Mouse (Mus musculus) regulatory T cell (primary cell): ENCODE measurements around the gene Rasl12.

ENCODE experiments used
- in situ Hi-C: fragments of 300-600 bp; cut with MboI, MseI; formaldehyde crosslinking; loops from one replicate; pipeline ENCODE4 v1.15.1; 2025; ENCODE audit warnings: high pct_unique_total_duplicates

Gene Rasl12

DNA sequence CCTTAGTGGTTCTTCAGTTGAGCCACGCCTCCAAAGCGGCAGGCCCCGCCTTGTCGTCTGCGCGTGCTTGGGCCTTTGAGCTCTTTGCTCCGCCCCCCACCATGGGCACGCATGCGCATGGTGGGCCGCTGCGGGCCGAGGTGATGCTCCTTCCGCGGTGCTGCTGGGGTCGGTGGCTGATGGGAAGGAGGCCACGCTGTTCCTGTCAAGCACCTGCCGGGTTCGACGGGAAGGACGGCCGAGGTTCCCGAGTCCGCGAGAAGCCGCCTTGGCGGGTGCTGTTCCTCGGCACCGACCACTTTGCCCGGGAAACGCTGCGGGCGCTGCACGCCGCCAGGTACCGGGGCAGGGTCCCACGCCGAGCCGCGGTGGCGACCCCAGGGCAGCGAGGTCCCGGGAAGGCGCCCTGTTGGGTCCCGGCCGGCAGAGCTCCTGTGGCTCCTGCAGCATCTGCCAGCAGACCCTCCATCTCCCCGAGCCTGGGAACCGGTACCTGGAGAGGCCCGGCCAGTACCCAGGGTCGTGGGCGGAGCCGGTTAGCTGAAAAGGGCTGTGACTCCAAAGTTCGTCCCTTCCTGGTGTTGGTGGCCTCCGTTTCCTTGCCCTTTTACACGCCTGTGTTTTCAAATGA lies 37.5 kb downstream of the Rasl12 start, which contains the start of gene Mtfmt:
Mtfmt (plus strand) TSS at position 112 of the 631 bp plus-strand sequence.
- in situ Hi-C loops: loop anchor here (10.0 kb wide), 1 partner anchor 149 kb away; the partner anchor contains the start of genes Pif1 and Plekho2

- in situ Hi-C loops: no loop called here
Observed at GRCm38 (mm10) chr9:65444692-65445091, 46.4 kb downstream of the Rasl12 start.

DNA sequence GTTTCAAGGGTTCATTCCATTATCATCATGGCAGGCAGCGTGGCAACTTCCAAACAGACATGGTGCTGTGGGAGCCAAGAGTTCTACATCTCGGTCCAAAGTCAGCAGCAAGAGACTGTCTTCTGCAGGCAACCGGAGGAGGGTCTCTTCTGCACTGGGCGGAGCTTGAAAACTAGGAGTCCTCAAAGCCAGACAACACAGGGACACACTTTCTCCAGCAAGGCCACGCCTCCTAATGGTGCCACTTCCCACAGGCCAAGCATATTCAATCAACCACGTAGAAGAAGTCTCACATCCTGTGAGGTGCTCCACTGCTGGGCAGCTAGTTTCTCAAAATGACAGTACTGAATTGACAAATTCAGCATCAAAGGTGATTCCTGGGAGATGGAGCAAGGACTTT lies 49.6 kb downstream of the Rasl12 start:
- in situ Hi-C loops: no loop called here

GRCm38 (mm10) chr9:65458975-65459374 lies 60.7 kb downstream of the Rasl12 start:
- in situ Hi-C loops: no loop called here

- in situ Hi-C loops: no loop called here
Observed at GRCm38 (mm10) chr9:65460198-65460597, 61.9 kb downstream of the Rasl12 start.

- in situ Hi-C loops: no loop called here
Observed at GRCm38 (mm10) chr9:65460732-65461442, 62.6 kb downstream of the Rasl12 start, which contains the start of gene Spg21. Spg21 (plus strand) TSS chr9:65460947.

DNA sequence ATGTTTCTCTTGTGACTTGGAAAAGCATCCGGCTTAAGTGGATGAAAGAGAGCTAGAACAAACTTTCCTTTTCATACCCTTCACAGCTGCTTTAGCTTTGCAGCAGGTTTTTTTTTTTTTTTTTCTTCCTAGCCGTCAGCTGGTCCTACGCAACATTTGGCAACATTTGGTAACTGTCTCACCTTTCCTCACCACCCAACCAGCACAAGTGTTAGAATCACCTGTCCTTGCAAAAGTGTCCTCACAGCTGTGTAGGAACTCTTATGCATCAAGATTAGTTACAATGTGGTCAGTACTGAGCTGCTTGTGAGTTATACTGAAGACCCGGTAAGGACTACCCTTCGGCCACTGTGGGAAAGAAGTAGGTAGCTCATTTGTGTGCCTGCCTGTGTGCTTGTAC lies 64.2 kb downstream of the Rasl12 start:
- in situ Hi-C loops: no loop called here

DNA sequence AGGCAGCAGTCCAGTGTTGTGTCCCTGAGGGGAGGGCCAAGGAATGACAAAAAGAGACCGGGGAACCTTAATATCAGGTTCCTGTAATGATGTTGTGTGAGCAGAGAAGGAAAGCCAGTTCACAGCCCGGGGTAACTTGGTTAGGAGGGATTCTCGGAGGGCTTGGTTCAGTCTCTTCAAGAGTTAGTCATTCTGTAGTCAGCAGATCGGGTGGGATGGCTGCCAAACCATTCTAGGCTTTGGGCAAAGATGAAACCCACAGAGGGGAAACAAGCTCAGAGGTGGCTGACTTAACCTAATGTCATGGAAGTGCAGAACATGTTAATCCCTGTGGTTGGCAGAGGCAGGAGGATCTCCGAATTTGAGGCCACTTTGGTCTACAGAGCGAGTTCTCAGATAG lies 65.9 kb downstream of the Rasl12 start:
- in situ Hi-C loops: no loop called here
